Mouse (Mus musculus): ENCODE data around the gene Mydgf.

- TF ChIP-seq CTCF (IDR thresholded peaks at IDR 0.05; ENCODE audit: insufficient read depth, low read depth, low read length) (no peak), POLR2A (IDR thresholded peaks at IDR 0.05; ENCODE audit: insufficient read depth, low read depth, low read length) (no peak)
These were observed 13.1 kb downstream of the Mydgf start for GRCm38 (mm10) chr17:56170636-56171035.
